Mouse (Mus musculus) urinary bladder, postnatal 25 days (tissue): Measurements from ENCODE around the gene Stk32c.
A peak's percentile ranks its signal among the peaks of the same experiment; 100 is the strongest.

Experiments
- DNase-seq: peaks from one replicate; pipeline ENCODE4 v3.0.0; 2022; ENCODE audit warnings: low spot score

Gene Stk32c

DNA sequence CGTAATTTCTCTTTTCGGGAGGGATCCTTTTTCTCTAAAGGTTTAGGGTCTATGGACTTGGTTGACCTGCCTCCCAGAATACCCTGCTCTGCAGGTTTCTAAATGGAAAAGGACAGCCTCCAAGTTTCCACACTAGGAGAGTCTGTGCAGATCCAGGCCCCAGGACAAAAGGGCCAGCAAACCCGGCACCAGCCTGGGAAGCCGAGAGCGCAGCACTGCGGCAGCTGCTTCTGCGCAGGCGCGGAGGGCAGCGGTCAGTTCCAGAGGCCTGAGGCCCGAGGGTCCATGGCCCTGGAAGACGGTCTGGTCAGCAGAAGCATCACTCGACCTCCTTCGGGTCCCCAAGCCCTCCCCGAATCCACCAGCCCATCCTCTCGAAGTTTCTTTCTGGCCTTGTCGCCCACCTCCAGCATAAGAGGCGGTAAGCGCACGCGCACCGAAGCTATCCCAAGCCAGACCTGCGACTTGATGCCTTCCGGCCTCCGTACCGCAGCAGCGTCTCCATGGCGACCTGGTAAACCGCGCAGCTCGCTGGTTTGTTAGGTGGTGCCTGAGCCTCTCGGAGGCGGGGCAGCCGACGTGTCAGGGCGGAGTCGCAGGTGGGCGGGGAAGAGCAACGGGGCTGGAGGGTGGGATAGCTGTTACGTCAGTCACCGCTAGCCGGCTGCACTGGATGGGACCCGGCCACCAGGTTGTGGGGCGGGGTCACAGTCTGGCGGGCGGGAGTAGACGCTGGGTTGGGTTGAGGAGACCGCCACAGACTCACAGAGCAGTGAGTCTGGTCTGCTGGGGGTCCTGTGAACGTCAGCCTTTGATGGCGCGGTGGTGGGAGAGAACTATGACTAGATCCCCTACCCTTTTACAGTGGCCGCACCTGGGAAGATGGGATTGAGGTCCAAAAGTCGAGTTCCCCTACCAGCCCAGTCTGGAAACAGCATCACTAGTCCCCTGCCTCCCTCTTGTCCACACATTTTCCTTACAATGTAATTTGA, at the start of gene Stk32c, which contains the start of gene Lrrc27:
Gene Stk32c (minus strand): TSS at position 554 of the 992 bp plus-strand sequence.
Gene Lrrc27 (plus strand): TSS at position 235 of the 992 bp plus-strand sequence.
- peak; percentile 96 for DNase-seq

DNA sequence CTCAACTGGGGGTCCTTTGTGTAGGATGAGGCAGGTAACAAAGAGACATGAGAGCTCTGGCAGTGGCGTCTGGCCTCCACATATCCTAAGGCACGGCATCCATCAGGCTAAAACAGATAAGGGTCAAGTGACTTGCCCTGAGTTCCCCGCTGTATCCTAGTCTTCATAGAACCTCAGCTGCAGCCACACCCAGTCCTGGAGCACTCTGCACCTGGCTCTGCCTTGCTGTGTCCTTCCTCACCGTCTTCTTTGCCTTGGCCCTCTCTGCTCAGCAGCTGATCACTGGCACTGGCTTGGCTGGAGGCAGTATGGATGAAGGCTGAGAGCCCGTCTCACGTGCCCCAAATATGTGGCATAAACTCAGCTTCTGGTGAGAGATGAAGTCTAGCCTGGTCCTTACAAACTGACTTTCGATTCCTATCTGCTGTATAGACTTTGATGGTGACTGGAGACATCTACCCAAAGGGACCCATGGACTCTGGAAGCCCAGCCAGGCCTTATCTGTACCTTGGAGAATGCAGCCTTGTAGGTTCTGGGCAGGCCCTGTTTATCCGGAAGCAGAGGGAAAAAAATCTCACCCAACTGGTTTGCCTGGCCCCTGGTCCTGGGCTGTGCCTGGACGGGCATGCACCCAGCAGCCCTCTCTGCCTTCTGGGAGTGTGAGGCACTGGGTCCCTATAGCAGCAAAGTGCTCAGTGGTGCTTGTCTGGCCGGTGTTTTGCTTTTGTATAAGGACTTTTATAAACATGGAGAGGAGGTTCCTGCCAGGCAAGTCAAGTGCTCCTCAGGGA, 44.8 kb upstream of the Stk32c start:
- DNase-seq, result no peak

- DNase-seq, result no peak
Measured at GRCm38 (mm10) chr7:139254626-139255025, 41.5 kb upstream of the Stk32c start.

DNA sequence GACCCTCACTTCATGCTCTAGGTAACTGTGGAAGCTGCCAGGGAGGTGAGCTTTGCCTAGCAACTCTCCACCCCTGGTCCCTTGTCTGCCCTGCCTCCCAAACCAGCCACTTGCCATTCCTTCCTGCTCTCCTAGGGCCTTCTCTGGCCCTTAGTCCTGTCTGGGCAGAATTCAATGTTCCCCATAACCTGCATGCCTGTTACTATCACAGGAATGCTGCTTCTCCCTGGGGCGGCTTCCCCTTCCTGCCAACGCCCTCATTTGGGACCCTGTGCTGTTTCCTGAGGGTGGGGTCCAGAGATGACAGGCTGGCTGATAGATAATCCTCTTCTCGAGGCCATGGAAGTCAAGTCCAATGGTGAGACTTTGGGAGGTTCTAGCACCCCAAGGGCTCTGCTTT, 40.4 kb upstream of the Stk32c start:
- DNase-seq, result no peak

DNA sequence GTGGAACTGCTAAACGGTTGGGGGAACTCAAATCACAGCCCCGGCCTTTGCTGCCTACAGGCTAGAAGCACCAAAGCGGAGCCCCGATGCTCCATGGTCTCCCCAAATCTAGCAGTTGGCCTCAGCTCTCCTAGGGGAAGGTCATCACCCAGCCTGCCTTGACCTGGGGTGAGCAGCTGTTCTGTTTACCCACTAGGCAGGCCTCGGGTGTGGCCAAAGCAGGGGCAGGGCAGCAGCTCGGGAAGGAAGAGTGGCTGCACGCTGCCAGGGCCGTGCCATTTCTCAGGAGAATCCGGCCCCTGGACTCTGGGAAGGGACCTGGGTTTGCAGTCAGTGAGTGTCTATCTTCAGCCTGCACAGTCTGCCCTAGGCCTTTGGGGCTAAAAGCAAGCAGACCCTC, 39.9 kb upstream of the Stk32c start:
- no peak for DNase-seq

GRCm38 (mm10) chr7:139252566-139252965, 39.5 kb upstream of the Stk32c start:
- DNase-seq, result no peak

GRCm38 (mm10) chr7:139251881-139252301, 38.8 kb upstream of the Stk32c start:
- peak; percentile 48 for DNase-seq

DNA sequence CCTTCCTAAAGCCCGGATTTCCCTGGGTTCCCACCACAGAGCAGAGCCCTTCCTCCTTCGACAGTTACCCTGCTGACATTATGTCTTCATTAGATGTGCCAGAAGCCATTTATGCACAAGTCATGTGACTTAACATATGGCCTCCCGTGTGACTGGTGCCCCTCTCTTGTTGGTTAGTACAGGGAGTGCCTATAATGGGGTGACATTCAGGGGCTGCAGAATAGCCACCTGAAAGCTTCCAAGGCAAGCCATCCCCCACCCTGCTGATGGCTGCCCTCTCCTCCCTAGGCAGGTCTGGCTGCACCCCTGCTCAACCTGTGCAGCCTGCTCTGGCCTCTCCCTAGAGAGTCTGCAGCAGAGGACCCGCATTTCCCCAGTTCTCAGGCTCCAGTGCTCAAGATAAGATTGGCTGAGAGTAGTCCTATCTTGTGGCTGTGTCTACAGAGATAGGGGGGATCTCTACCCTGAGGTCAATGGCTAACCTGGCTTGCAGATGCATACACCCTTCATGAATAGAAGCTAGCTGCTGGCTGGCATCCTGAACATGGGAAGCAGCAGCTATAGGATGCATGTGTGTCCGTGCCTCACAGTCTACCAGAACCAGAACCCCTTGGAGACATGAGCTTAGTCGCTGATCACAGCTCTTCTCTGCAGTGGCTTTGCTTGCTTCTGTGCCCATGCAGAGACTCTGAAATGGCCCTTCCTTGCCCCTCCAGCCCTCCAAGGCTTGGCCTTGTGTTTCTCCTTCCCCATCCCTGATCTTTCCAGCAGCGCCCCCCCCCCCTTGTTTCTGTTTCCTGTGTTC, 36.5 kb upstream of the Stk32c start:
- no peak for DNase-seq

- peak; percentile 45 for DNase-seq
Measured at GRCm38 (mm10) chr7:139248615-139249405, 35.7 kb upstream of the Stk32c start.

GRCm38 (mm10) chr7:139247881-139248614, 34.9 kb upstream of the Stk32c start, which contains the start of gene Pwwp2b:
Gene Pwwp2b, plus strand, starts transcription at chr7:139248482.
- peak; percentile 82 for DNase-seq

- DNase-seq, result peak; percentile 49
Measured at GRCm38 (mm10) chr7:139246931-139247880, 34.1 kb upstream of the Stk32c start.

- peak; percentile 40 for DNase-seq
Measured at GRCm38 (mm10) chr7:139246086-139246485, 33.0 kb upstream of the Stk32c start.

GRCm38 (mm10) chr7:139239432-139239831, 26.3 kb upstream of the Stk32c start:
- no peak for DNase-seq

GRCm38 (mm10) chr7:139235651-139236358, 22.7 kb upstream of the Stk32c start:
- DNase-seq, result no peak

- peak; percentile 51 for DNase-seq
Measured at GRCm38 (mm10) chr7:139234426-139235188, 21.5 kb upstream of the Stk32c start.

- peak; percentile 88 for DNase-seq
Measured at GRCm38 (mm10) chr7:139233714-139234113, 20.6 kb upstream of the Stk32c start.

DNA sequence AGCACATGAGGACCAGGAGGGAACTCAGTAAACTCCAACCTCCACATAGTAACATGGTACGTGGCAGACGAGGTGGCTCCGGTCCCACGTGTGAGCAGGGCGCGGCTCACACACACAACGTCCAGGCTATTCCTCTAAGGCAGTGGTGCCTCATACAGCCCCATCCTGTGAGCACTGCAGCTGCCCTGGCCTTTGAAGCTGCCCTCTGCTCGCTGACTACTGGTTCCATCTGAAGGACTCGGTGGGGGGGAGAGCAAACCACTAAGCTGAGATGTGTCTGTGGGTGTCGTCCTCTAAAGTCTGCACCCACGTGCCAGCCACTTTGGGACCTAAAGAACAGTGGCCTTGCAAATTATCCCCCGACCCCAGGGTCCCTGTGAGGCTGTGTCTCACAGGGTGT, 17.1 kb upstream of the Stk32c start:
- no peak for DNase-seq

DNA sequence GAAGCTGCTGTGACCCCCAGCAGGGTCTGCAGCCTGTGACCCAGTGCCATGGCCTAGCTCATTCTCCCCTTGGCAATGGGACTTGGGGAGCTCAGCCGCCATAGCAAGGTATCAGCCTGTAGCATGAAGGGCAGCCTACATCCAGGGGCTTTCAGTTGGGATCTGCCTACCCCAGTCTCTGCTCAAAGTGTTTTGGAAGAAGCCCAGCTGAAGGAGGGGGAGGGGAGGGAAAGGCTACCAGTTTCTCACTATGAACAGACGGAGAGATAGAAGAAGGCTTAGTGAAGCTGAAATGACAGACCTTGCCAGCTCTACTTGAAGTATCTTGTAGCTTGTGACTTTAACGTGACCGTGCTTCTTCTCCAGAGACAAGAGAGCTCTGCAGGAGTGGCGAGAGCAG, 16.7 kb upstream of the Stk32c start:
- DNase-seq, result no peak
